Mouse (Mus musculus) small intestine, adult 2 months (tissue): ENCODE results near the gene Bmf. TPM values are rescaled to one million over a fixed set of nuclear protein-coding genes. Genes with fewer than 3 reads are reported as not detected.
A peak's percentile ranks its signal among the peaks of the same experiment; 100 is the strongest.

Experiments
- H3K27ac ChIP-seq: fragments of 200-500 bp; 2 replicates; pipeline ENCODE4 v1.5.1; 2012; ENCODE audit warnings: low read depth, low read length, control low read depth, inconsistent platforms; ENCODE audit not compliant: insufficient read depth
- H3K27me3 ChIP-seq: fragments of 200-500 bp; 2 replicates; pipeline ENCODE4 v1.6.1; 2012; ENCODE audit warnings: mild to moderate bottlenecking, moderate library complexity, low read length, inconsistent platforms; ENCODE audit not compliant: control insufficient read depth, insufficient read depth
- H3K36me3 ChIP-seq: fragments of 200-500 bp; 2 replicates; pipeline ENCODE4 v1.6.1; 2012; ENCODE audit warnings: mild to moderate bottlenecking, low read length, control low read depth, inconsistent platforms; ENCODE audit not compliant: control insufficient read depth, insufficient read depth
- H3K4me1 ChIP-seq: fragments of 200-500 bp; 2 replicates; pipeline ENCODE4 v1.6.1; 2012; ENCODE audit warnings: low read length, inconsistent platforms, mixed read lengths; ENCODE audit not compliant: control insufficient read depth, insufficient read depth, insufficient read length
- H3K4me3 ChIP-seq: fragments of 200-500 bp; 2 replicates; pipeline ENCODE4 v1.5.1; 2012; ENCODE audit warnings: low read depth, mild to moderate bottlenecking, control low read depth, inconsistent platforms, low read length, moderate library complexity
- CTCF ChIP-seq: fragments of 200-500 bp; IDR thresholded peaks from 2 replicates; pipeline ENCODE4 v1.5.1; 2012; ENCODE audit warnings: low read depth, mild to moderate bottlenecking, control low read depth, inconsistent platforms, low read length, moderate library complexity, mixed read lengths; ENCODE audit not compliant: insufficient replicate concordance, insufficient read length; ENCODE audit errors: extremely low read depth
- POLR2A ChIP-seq: fragments of 200-500 bp; IDR thresholded peaks from 2 replicates; pipeline ENCODE4 v1.6.1; 2012; ENCODE audit warnings: low read depth, mild to moderate bottlenecking, control low read depth, inconsistent platforms, low read length, moderate library complexity
- WGBS: fragments of 180-500 bp; shearing (Covaris S2); methylation state at CpG from one replicate; pipeline ENCODE4 v1.1.7; 2018; 5-methylcytosine and 5-hydroxymethylcytosine counted together
- polyA plus RNA-seq: library from polyadenylated mRNA; depleted of rRNA; stranded (reverse); fragments of >200 nt; gene quantifications from 2 replicates; pipeline ENCODE4 v1.2.3, GENCODE M21; 2012

Bmf gene
- polyA plus RNA-seq, 1 experiment: 10.3 TPM

- Histone ChIP-seq H3K27ac (no peak overlapping the region), H3K4me1 (peaks cover 9% of the 10 kb centered on the region), H3K27me3 (no peaks in the 10 kb centered on the region), H3K36me3 (no peaks in the 10 kb centered on the region), H3K4me3 (no peak overlapping the region)
- TF ChIP-seq POLR2A (no peak), CTCF (no peak)
- 83% methylated on average over 3 of the region's 3 CpGs for WGBS
Measured at GRCm38 (mm10) chr2:118524811-118525210, 24.7 kb downstream of the Bmf start.

- Histone ChIP-seq H3K27ac (no peak overlapping the region), H3K4me3 (no peak overlapping the region), H3K4me1 (peaks cover 9% of the 10 kb centered on the region), H3K27me3 (no peaks in the 10 kb centered on the region), H3K36me3 (no peaks in the 10 kb centered on the region)
- 72% methylated on average over 5 of the region's 5 CpGs for WGBS
- TF ChIP-seq CTCF (no peak), POLR2A (no peak)
Measured at GRCm38 (mm10) chr2:118523163-118523730, 26.2 kb downstream of the Bmf start.

- no peaks in the 10 kb centered on the region for H3K27me3 ChIP-seq
- TF ChIP-seq POLR2A (no peak), CTCF (no peak)
- 11% methylated on average over 2 of the region's 2 CpGs for WGBS
- no peak overlapping the region for H3K4me3 ChIP-seq
- H3K36me3 ChIP-seq: no peaks in the 10 kb centered on the region
- peaks cover 9% of the 10 kb centered on the region for H3K4me1 ChIP-seq
- peak overlapping the region; percentile 17; the same call in 1 of the 2 replicates for H3K27ac ChIP-seq
Measured at GRCm38 (mm10) chr2:118522265-118522664, 27.2 kb downstream of the Bmf start.

- Histone ChIP-seq H3K4me3 (no peak overlapping the region), H3K27ac (peak overlapping the region; percentile 31; the same call in 1 of the 2 replicates), H3K4me1 (peaks cover 9% of the 10 kb centered on the region), H3K36me3 (no peaks in the 10 kb centered on the region), H3K27me3 (no peaks in the 10 kb centered on the region)
- TF ChIP-seq POLR2A (no peak), CTCF (no peak)
- 33% methylated on average over 9 of the region's 9 CpGs for WGBS
Measured at GRCm38 (mm10) chr2:118520042-118520933, 29.2 kb downstream of the Bmf start.

DNA sequence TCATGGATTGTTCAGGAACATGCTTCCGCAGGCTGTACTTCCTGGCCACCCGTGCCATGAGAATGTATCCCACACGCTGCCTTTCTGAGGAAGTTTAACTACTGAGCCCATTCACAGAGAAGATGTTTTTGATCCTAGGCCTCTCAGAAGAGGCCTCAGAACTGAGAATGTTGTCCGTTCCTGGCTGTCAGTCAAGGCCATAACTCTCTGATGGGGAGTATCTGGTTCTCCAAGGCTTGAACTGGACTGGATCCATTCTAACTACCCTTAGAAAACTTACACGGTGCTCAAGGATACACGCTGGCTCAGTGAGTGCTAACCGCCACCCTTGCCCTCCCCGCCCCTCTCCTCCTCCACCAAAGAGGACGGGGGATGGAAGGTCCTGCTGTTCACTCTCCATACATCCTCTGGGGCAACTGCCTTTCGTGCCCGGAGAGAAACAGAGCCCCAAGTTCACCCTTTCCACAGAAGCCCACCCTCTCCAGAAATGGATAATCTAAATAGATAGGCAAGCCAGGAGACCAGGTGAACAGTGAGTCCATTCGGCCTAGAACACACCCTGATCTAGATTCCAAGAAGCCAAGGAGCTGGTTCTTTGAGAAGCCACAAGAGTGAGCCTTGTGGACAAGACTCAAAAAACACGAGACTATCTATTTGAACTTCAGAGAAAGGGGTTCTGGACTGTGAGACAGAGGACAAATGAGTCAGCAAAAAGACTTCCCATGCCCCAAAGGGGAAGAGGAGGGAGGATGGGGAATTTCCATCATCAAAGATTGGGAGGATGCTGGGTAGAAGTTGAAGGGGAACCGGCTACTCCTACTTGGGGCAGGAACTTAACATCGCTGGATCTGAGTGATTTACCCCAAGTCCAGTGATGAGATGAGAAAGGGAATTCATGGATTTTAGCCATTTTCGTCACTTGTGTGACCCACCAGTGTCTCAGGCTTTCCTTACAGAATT, 36.8 kb downstream of the Bmf start:
- Histone ChIP-seq H3K4me1 (peaks cover 14% of the 10 kb centered on the region), H3K27me3 (no peaks in the 10 kb centered on the region), H3K36me3 (no peaks in the 10 kb centered on the region), H3K4me3 (no peak overlapping the region), H3K27ac (no peak overlapping the region)
- 75% methylated on average over 16 of the region's 16 CpGs for WGBS
- TF ChIP-seq POLR2A (no peak), CTCF (no peak)

DNA sequence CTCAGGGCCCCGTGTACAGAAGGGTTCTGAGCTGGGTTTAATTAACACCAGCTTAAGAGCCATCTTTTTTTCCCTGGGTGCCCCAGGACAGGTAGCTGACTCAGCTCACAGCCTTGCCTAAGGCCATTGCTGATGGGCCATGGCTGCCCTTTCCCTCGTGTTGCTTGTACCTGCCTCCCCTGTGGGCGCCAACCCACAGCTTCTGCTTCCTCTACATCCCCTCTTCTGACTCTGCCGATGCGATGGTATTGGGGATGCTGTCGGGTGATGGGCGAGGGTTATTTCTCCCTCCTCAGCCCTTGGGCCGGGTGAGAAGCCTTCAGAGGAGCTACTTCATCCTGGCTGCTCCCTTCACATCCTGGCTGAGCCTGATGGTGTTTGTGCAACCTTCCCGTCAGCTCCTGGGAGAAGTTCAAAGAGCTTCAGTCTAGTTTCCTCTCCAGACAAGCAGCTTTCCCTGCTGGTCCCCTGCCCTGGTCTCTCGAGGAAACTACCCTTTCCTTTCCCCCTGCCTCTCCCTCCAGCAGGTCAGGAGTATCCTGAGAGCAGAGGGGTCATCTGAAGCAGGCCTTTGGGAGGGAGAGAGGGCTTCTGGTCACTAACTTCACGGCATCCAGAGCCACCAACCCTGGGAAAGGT, 37.6 kb downstream of the Bmf start:
- H3K4me1 ChIP-seq: peaks cover 14% of the 10 kb centered on the region
- TF ChIP-seq CTCF (no peak), POLR2A (no peak)
- H3K4me3 ChIP-seq: no peak overlapping the region
- 75% methylated on average over 11 of the region's 11 CpGs for WGBS
- no peak overlapping the region for H3K27ac ChIP-seq
- H3K36me3 ChIP-seq: no peaks in the 10 kb centered on the region
- H3K27me3 ChIP-seq: no peaks in the 10 kb centered on the region
